Comparison of ENCODE assay signal across 8 mouse cellular contexts in the genomic region with DNA sequence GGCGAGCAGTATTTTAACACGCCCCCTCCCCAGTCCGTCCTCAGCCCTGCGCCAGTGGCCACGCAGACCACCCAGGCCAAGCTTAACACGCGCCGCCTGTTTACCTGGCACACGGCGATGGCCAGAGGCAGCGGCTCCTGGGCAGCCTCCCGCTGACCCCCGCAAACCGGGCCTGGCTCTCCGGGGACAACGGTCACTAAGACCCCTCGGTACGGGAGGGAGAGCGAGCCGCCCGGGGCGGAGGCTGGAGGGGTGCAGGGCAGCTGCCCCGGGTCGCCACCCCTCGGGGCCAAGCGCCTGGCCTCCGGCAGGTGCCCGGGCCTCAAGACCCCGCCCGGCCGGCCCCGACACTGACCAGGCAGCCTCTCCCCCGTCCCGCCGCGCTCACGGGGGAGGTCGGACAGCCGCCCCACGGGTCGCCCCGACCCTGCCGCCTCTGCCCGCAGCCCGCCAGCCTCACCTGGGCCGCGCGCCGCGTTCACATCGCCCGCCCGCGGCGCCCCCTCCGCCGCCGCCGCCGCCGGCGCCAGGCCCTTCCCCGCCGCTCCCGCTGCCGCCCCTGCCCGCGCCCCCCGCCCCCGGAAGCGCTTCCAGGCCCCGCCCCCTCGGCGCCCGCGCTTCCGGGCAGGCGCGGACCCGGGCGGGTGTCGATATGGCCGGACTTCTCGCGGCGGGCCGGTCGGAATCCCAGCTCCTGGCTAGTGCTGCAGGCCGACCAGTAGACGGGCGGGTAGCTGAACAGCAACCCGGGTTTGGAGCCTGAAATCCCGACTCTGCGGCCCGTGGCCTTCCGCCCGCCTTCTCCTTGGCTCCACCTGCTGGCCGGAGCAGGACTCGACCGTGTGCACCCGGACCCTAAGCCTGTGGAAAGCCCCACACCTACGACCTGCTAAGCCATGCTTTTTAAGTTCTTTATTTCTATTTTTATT. TPM values are rescaled to one million over a fixed set of nuclear protein-coding genes. Genes with fewer than 3 reads are reported as not detected.
A peak's percentile ranks its signal among the peaks of the same experiment; 100 is the strongest.
DNase-seq lines count a peak whose midpoint lies in the region; ATAC-seq lines count a peak whose summit lies in the region.

A gene (minus strand): TSS at position 554 of the 929 bp plus-strand sequence.

- peak within 1 kb of the TSS; percentile 95 for H3K4me3 ChIP-seq in forebrain, embryonic 16.5 days (replicated peaks; ENCODE audit: low read length)
- H3K4me3 ChIP-seq in hindbrain, embryonic 12.5 days = peak within 1 kb of the TSS; percentile 90
- peak within 1 kb of the TSS; percentile 99 for H3K4me3 ChIP-seq in megakaryocyte, embryonic 14.5 days (replicated peaks)

- intact Hi-C loops in left cerebral cortex, postnatal 10 days (cut with DNase I) = no loop called here

- peaks cover 39% of the 10 kb centered on the region for H3K4me1 ChIP-seq in forebrain, embryonic 16.5 days (replicated peaks; ENCODE audit: control insufficient read depth, insufficient read depth, low read length)
- H3K4me1 ChIP-seq in hindbrain, embryonic 12.5 days = peaks cover 37% of the 10 kb centered on the region
- peaks cover 60% of the 10 kb centered on the region for H3K4me1 ChIP-seq in megakaryocyte, embryonic 14.5 days

- under 1% methylated on average over 69 of the region's 102 CpGs for WGBS in forebrain, embryonic 16.5 days
- WGBS in hindbrain, embryonic 12.5 days = under 1% methylated on average over 53 of the region's 102 CpGs

- H3K9ac ChIP-seq in forebrain, embryonic 16.5 days (replicated peaks; ENCODE audit: low read depth, low read length) = peak within 1 kb of the TSS; percentile 96
- H3K9ac ChIP-seq in hindbrain, embryonic 12.5 days = peak within 1 kb of the TSS; percentile 98

- no peaks in the 10 kb centered on the region for H3K9me3 ChIP-seq in forebrain, embryonic 16.5 days (ENCODE audit: control insufficient read depth, low read length)
- no peaks in the 10 kb centered on the region for H3K9me3 ChIP-seq in hindbrain, embryonic 12.5 days (replicated peaks)
- H3K9me3 ChIP-seq in megakaryocyte, embryonic 14.5 days = no peaks in the 10 kb centered on the region

- peak within 1 kb of the TSS; percentile 91 for H3K4me2 ChIP-seq in forebrain, embryonic 16.5 days (ENCODE audit: low read length)
- peak within 1 kb of the TSS; percentile 83 for H3K4me2 ChIP-seq in hindbrain, embryonic 12.5 days (replicated peaks)

- H3K27ac ChIP-seq in forebrain, embryonic 16.5 days (ENCODE audit: low read length) = peak within 1 kb of the TSS; percentile 59
- peak within 1 kb of the TSS; percentile 52 for H3K27ac ChIP-seq in hindbrain, embryonic 12.5 days

- no peaks in the 10 kb centered on the region for H3K27me3 ChIP-seq in forebrain, embryonic 16.5 days (replicated peaks; ENCODE audit: control insufficient read depth, insufficient read depth, low read length)
- no peaks in the 10 kb centered on the region for H3K27me3 ChIP-seq in hindbrain, embryonic 12.5 days
- peaks cover 9% of the 10 kb centered on the region for H3K27me3 ChIP-seq in megakaryocyte, embryonic 14.5 days (replicated peaks)

- ATAC-seq in forebrain, embryonic 16.5 days = peak; percentile 77
- ATAC-seq in hindbrain, embryonic 12.5 days (ENCODE audit: low FRiP score) = peak; percentile 64

- H3K36me3 ChIP-seq in forebrain, embryonic 16.5 days (ENCODE audit: control insufficient read depth, insufficient read depth) = 0 out of 2 replicates have a peak, but pooled peaks cover 2% of the 10 kb centered on the region
- 0 out of 2 replicates have a peak, but pooled peaks cover 6% of the 10 kb centered on the region for H3K36me3 ChIP-seq in hindbrain, embryonic 12.5 days
- H3K36me3 ChIP-seq in megakaryocyte, embryonic 14.5 days (replicated peaks; ENCODE audit: low read length) = peaks cover 27% of the 10 kb centered on the region

- DNase-seq in layer of hippocampus, adult 11-12 months (ENCODE audit: low spot score) = peak; percentile 63
- DNase-seq in layer of hippocampus, adult 9-11 months = no peak
- DNase-seq in cerebellum, adult 18-20 months = peak; percentile 41 to 73
- DNase-seq in left cerebral cortex, postnatal 10 days (ENCODE audit: extremely low spot score in 1 of 2, low spot score in 2 of 2) = peak in 1 of 2 experiments; percentile 83
- DNase-seq in spleen, adult 12 weeks (ENCODE audit: low spot score) = peak; percentile 60

RNA-seq across cellular contexts. Expression of the gene that starts here (rescaled TPM):
- polyA plus RNA-seq in forebrain, embryonic 16.5 days (2015; fragmentation: Nextera tagmentation; extraction: Ambion mirVana) = 9.0 and 10.1 TPM in 2 replicates
- polyA plus RNA-seq in hindbrain, embryonic 12.5 days (2016; fragmentation: Nextera tagmentation; extraction: Ambion mirVana) = 10.0 and 12.0 TPM in 2 replicates
- 10 to 100 TPM; 41.6 to 43.2 TPM for total RNA-seq in left cerebral cortex, postnatal 10 days (2021)
- polyA plus RNA-seq in megakaryocyte, embryonic 14.5 days (2012; ENCODE audit: insufficient read depth, low replicate concordance) = 1.6 and 7.9 TPM in 2 replicates
